ENCODE assay signal across 13 mouse cellular contexts in genomic region chr15:91172193-91172592, GRCm38 (mm10). TPM values are rescaled to one million over a fixed set of nuclear protein-coding genes. Genes with fewer than 3 reads are reported as not detected.
DNase-seq lines count a peak whose midpoint lies in the region; ATAC-seq and TF ChIP-seq lines count a peak whose summit lies in the region.
"Had no signal": no experiment of that assay in that cellular context is flagged by ENCODE, and none has a peak within 500 bp of the region (broad histone marks: within the 10 kb centered on the region; RNA-seq: fewer than 3 reads in every experiment).

No protein-coding gene starts in this region.

- 84% methylated on average over 4 of the region's 4 CpGs for WGBS in midbrain, embryonic 13.5 days

- no peak for TF ChIP-seq CTCF in gastrocnemius, adult 2 months (IDR thresholded peaks at IDR 0.05)

- no peaks in the 10 kb centered on the region for H3K36me3 ChIP-seq in midbrain, embryonic 13.5 days

- no peak overlapping the region for H3K4me3 ChIP-seq in gastrocnemius, adult 2 months
- no peak overlapping the region for H3K4me3 ChIP-seq in brown adipose tissue, adult 24 weeks (ENCODE audit: insufficient read depth, low read depth, low read length)
- no peak overlapping the region for H3K4me3 ChIP-seq in midbrain, embryonic 13.5 days (replicated peaks)
- H3K4me3 ChIP-seq: neural tube, embryonic 12.5 days had no signal

- no peaks in the 10 kb centered on the region for H3K27me3 ChIP-seq in midbrain, embryonic 13.5 days
- H3K27me3 ChIP-seq: neural tube, embryonic 12.5 days had no signal

- ATAC-seq in midbrain, embryonic 13.5 days: no peak

- H3K9ac ChIP-seq in midbrain, embryonic 13.5 days (replicated peaks): no peak overlapping the region
- H3K9ac ChIP-seq: liver, embryonic 14.5 days; neural tube, embryonic 12.5 days had no signal

- peaks cover 11% of the 10 kb centered on the region for H3K4me1 ChIP-seq in brown adipose tissue, adult 24 weeks (ENCODE audit: control insufficient read depth, insufficient read depth, insufficient read length, low read length)
- 0 out of 2 replicates have a peak, but pooled peaks cover 7% of the 10 kb centered on the region for H3K4me1 ChIP-seq in midbrain, embryonic 13.5 days (replicated peaks)
- H3K4me1 ChIP-seq: neural tube, embryonic 12.5 days had no signal

- H3K9me3 ChIP-seq in midbrain, embryonic 13.5 days: no peaks in the 10 kb centered on the region
- H3K9me3 ChIP-seq: neural tube, embryonic 12.5 days had no signal

- no peak for DNase-seq in gastrocnemius, adult 2 months
- DNase-seq in gastrocnemius, postnatal 14 days: no peak
- DNase-seq in 416B (ENCODE audit: low read depth): peak; percentile 57
- DNase-seq in lung, postnatal 10 days: peak; percentile 44
- no peak for DNase-seq in left cerebral cortex, adult 9 months (ENCODE audit: low spot score in 2 of 2)
- DNase-seq: cerebellum, adult 8-10 months; kidney, adult 18-20 months; right cerebral cortex, postnatal 25 days had no signal

- H3K4me2 ChIP-seq in midbrain, embryonic 13.5 days (replicated peaks): no peak overlapping the region
- H3K4me2 ChIP-seq: neural tube, embryonic 12.5 days had no signal

- intact Hi-C loops in gastrocnemius, adult 2 months (cut with DNase I): no loop called here
- intact Hi-C loops in gastrocnemius, postnatal 14 days (cut with DNase I; ENCODE audit: low total_unique reads): no loop called here

- peak overlapping the region; percentile 72 for H3K27ac ChIP-seq in gastrocnemius, adult 2 months
- peak overlapping the region; percentile 95 for H3K27ac ChIP-seq in brown adipose tissue, adult 24 weeks (replicated peaks; ENCODE audit: low read depth, low read length)
- H3K27ac ChIP-seq in midbrain, embryonic 13.5 days: no peak overlapping the region
- H3K27ac ChIP-seq: liver, embryonic 14.5 days; neural tube, embryonic 12.5 days had no signal

RNA-seq across cellular contexts. Expression of gene Abcd2, which starts 19.4 kb away (rescaled TPM):
- 10 to 100 TPM; 17.0 to 21.3 TPM for total RNA-seq in gastrocnemius, adult 2 months (2021)
- total RNA-seq in gastrocnemius, postnatal 14 days (2021): 10 to 100 TPM; 17.2 TPM
- polyA plus RNA-seq in brown adipose tissue, adult 24 weeks (2012; ENCODE audit: insufficient read depth, insufficient read length, missing spikeins): 77.8 and 88.6 TPM in 2 replicates
- 18.6 and 18.8 TPM in 2 replicates for polyA plus RNA-seq in midbrain, embryonic 13.5 days (2015; fragmentation: Nextera tagmentation; extraction: Ambion mirVana)

RNA-seq across cellular contexts. Expression of gene CN725425, which starts 27.1 kb away (rescaled TPM):
- not detected for total RNA-seq in gastrocnemius, adult 2 months (2021)
- under 1 TPM in 1 of 2 experiments, not detected in 1; 0.22 TPM for total RNA-seq in gastrocnemius, postnatal 14 days (2021)
- not detected in 2 replicates for polyA plus RNA-seq in brown adipose tissue, adult 24 weeks (2012; ENCODE audit: insufficient read depth, insufficient read length, missing spikeins)
- not detected in 2 replicates for polyA plus RNA-seq in midbrain, embryonic 13.5 days (2015; fragmentation: Nextera tagmentation; extraction: Ambion mirVana)
- total RNA-seq: hematopoietic stem cell, adult 5-6 weeks had no signal
- polyA plus RNA-seq: neural tube, embryonic 12.5 days had no signal

Comparison
In these comparisons a context has a peak if more than half of its experiments do, and no peak if none do; other contexts are left out.
1. DNase-seq: peak in 416B (single experiment) and lung, postnatal 10 days (single experiment); none in gastrocnemius, adult 2 months (single experiment), gastrocnemius, postnatal 14 days (single experiment) and left cerebral cortex, adult 9 months (0 of 2).